Mouse (Mus musculus) heart, embryonic 16.5 days (tissue): ENCODE measurements around the gene Gstm5. TPM values are rescaled to one million over a fixed set of nuclear protein-coding genes. Genes with fewer than 3 reads are reported as not detected.

ENCODE experiments used
- ATAC-seq: fragments of 200-750 bp; cut with Nextera tagmentation; replicated peaks from 2 replicates; pipeline ENCODE4 v1.8.0; 2017; ENCODE audit warnings: moderate number of reproducible peaks; ENCODE audit not compliant: insufficient read depth, low FRiP score; ENCODE audit errors: extremely low read depth
- H3K27ac ChIP-seq: fragments of 300-500 bp; sonication (generic); 2 replicates; pipeline ENCODE4 v1.5.1; 2014; ENCODE audit warnings: mild to moderate bottlenecking, low read length, control low read depth, moderate library complexity
- H3K27me3 ChIP-seq: fragments of 300-500 bp; sonication (generic); 2 replicates; pipeline ENCODE4 v1.6.1; 2014; ENCODE audit warnings: low read length, mixed read lengths; ENCODE audit not compliant: control insufficient read depth, insufficient read depth
- H3K36me3 ChIP-seq: fragments of 300-500 bp; sonication (generic); 2 replicates; pipeline ENCODE4 v1.6.1; 2014; ENCODE audit not compliant: control insufficient read depth, insufficient read depth
- H3K4me1 ChIP-seq: fragments of 300-500 bp; sonication (generic); 2 replicates; pipeline ENCODE4 v1.6.1; 2014; ENCODE audit warnings: low read length, mixed read lengths; ENCODE audit not compliant: control insufficient read depth, insufficient read depth
- H3K4me2 ChIP-seq: fragments of 300-500 bp; sonication (generic); 2 replicates; pipeline ENCODE4 v1.6.1; 2014; ENCODE audit warnings: low read depth, mild to moderate bottlenecking, control low read depth, low read length
- H3K4me3 ChIP-seq: fragments of 300-500 bp; sonication (generic); 2 replicates; pipeline ENCODE4 v1.5.1; 2014; ENCODE audit warnings: mild to moderate bottlenecking, control low read depth, low read length
- H3K9ac ChIP-seq: fragments of 300-500 bp; sonication (generic); 2 replicates; pipeline ENCODE4 v1.6.1; 2014; ENCODE audit warnings: low read length, control low read depth
- H3K9me3 ChIP-seq: fragments of 300-500 bp; sonication (generic); replicated peaks from 2 replicates; pipeline ENCODE4 v1.6.1; 2016; ENCODE audit warnings: low read length; ENCODE audit not compliant: control insufficient read depth
- WGBS: fragments of 180-500 bp; shearing (Covaris S2); extraction: QIAGEN DNeasy Blood & Tissue Kit; methylation state at CpG from one replicate; pipeline ENCODE4 v1.1.7; 2014; 5-methylcytosine and 5-hydroxymethylcytosine counted together
- polyA plus RNA-seq: library from polyadenylated mRNA; unstranded; fragments of >200 nt; fragmentation: Nextera tagmentation; extraction: Ambion mirVana; gene quantifications from 2 replicates; pipeline ENCODE4 v1.2.1, GENCODE M21; 2015

The Gstm5 gene
- polyA plus RNA-seq, 1 experiment from 2014 or later = 118 TPM

DNA sequence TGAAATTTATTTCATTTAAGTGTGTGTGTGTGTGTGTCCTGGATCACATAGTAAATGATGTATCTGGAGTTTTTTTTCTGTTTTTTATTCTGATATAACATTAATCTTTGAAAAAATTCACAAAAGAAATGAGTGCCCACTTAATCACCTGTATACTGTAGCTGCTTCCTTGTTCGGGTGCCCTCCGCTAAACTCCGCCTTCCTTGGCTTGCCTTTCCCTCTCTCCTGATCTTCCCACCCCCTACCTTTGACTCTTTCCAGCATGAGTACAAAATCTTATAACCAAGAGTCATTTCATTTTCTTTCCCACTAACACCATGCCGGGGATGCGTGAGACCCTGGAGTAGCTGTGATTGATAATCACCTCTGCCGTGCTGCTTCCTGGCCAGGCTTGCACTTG lies 36.5 kb downstream of the Gstm5 start:
- ATAC-seq = no peak
- Histone ChIP-seq H3K27me3 (no peaks in the 10 kb centered on the region), H3K9ac (no peak overlapping the region), H3K4me2 (no peak overlapping the region), H3K9me3 (no peaks in the 10 kb centered on the region), H3K4me3 (no peak overlapping the region), H3K36me3 (no peaks in the 10 kb centered on the region), H3K4me1 (peaks cover 13% of the 10 kb centered on the region), H3K27ac (peak overlapping the region; percentile 65)
- WGBS = 59% methylated on average over 6 of the region's 6 CpGs

DNA sequence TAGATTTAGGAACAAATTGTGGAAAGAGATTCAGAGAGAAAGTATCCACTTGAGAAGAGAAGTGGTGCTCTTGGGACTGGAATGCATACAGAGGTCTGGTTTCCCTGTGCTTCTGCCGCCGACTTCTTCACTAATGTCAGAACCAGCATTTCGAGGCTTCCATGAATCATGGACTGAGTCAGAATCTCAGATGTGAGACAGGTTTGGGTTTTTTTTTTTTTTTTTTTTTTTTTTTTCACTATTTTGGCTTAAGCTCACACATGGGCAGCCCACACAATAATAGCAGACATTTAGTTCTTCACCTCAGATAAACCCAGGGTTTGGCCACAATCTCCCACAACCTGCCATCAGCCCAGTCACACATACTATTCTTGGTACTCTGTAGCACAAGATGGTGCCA lies 39.6 kb downstream of the Gstm5 start:
- Histone ChIP-seq H3K9me3 (no peaks in the 10 kb centered on the region), H3K4me1 (peaks cover 16% of the 10 kb centered on the region), H3K4me3 (no peak overlapping the region), H3K27ac (no peak overlapping the region), H3K27me3 (no peaks in the 10 kb centered on the region), H3K9ac (no peak overlapping the region), H3K4me2 (no peak overlapping the region), H3K36me3 (no peaks in the 10 kb centered on the region)
- WGBS = 48% methylated on average over 3 of the region's 3 CpGs
- no peak for ATAC-seq

DNA sequence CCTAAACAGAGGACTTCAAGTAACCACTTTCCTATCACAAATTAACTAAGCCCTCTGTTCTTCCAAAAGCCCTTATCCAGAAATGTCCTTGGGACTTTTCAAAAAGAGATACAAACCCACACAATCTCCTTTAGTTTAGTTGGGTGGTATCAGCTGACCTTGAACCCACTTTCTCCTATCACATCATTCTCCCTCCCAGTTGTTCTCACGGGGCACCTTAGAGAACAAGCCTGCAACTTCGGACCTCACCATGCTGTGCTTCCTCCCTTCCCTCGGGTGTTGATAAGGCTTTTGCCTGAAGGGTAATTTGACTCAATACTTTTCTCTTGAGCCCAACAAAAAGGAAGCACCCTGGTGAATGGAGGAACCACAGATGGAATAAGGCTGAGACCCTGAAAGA lies 40.3 kb downstream of the Gstm5 start:
- H3K9ac ChIP-seq = no peak overlapping the region
- 23% methylated on average over 3 of the region's 3 CpGs for WGBS
- H3K4me1 ChIP-seq = peaks cover 20% of the 10 kb centered on the region
- no peak overlapping the region for H3K4me2 ChIP-seq
- H3K27me3 ChIP-seq = no peaks in the 10 kb centered on the region
- ATAC-seq = no peak
- H3K36me3 ChIP-seq = no peaks in the 10 kb centered on the region
- H3K9me3 ChIP-seq = no peaks in the 10 kb centered on the region
- H3K27ac ChIP-seq = no peak overlapping the region
- H3K4me3 ChIP-seq = no peak overlapping the region

DNA sequence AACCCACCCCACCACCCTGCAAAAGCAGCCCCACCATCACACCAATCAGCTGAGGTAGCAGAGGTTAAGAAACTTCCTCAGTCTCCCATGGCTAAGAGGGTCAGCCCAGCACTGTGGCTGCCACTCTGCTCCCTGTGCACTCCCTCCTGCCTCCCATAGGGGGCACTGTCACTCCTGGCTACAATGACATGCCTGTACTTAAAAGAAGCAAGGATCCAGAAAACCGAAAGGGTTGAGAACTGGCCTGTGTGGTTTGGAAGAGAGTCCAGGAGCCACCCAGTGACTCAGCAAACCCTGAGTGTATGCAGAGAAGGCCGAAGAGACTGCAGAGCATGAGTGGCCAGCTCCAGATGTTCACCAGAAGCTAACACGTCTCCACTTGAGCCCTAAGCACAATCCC lies 43.8 kb downstream of the Gstm5 start:
- Histone ChIP-seq H3K27ac (no peak overlapping the region), H3K27me3 (0 out of 2 replicates have a peak, but pooled peaks cover 3% of the 10 kb centered on the region), H3K4me2 (no peak overlapping the region), H3K36me3 (no peaks in the 10 kb centered on the region), H3K9me3 (no peaks in the 10 kb centered on the region), H3K4me1 (peaks cover 17% of the 10 kb centered on the region), H3K4me3 (no peak overlapping the region), H3K9ac (no peak overlapping the region)
- WGBS = 53% methylated on average over 3 of the region's 3 CpGs
- ATAC-seq = peak; percentile 49; the same call in 1 of the 2 replicates

DNA sequence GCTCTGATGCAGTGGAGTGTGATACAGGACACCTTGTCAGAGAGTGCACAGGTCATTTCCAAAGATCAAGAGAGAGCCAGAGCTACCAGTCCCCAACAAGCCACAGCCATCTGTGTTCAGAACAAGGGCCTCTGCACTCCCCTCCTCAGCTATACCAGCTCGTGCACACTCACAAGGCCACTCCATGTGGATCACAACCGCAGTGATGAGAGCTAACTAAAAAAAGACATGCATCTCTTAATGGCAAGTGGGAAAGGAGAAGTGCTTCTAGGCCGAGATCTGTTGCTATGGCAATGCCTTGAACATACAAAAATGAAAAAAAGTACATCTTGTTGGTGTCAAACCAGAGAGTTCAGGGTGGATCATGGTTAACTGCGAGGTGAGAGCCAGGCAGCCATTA lies 44.2 kb downstream of the Gstm5 start:
- 0 out of 2 replicates have a peak, but pooled peaks cover 3% of the 10 kb centered on the region for H3K27me3 ChIP-seq
- no peaks in the 10 kb centered on the region for H3K36me3 ChIP-seq
- ATAC-seq = no peak
- WGBS = 61% methylated on average over 4 of the region's 4 CpGs
- H3K27ac ChIP-seq = no peak overlapping the region
- H3K4me1 ChIP-seq = peaks cover 17% of the 10 kb centered on the region
- H3K9ac ChIP-seq = no peak overlapping the region
- H3K4me3 ChIP-seq = no peak overlapping the region
- H3K4me2 ChIP-seq = no peak overlapping the region
- no peaks in the 10 kb centered on the region for H3K9me3 ChIP-seq

- WGBS = 43% methylated on average over 7 of the region's 7 CpGs
- 0 out of 2 replicates have a peak, but pooled peaks cover 3% of the 10 kb centered on the region for H3K27me3 ChIP-seq
- H3K9ac ChIP-seq = no peak overlapping the region
- H3K4me3 ChIP-seq = no peak overlapping the region
- no peak overlapping the region for H3K27ac ChIP-seq
- no peak for ATAC-seq
- H3K4me2 ChIP-seq = no peak overlapping the region
- peaks cover 14% of the 10 kb centered on the region for H3K4me1 ChIP-seq
- no peaks in the 10 kb centered on the region for H3K9me3 ChIP-seq
- no peaks in the 10 kb centered on the region for H3K36me3 ChIP-seq
These were observed 44.9 kb downstream of the Gstm5 start for GRCm38 (mm10) chr3:107940524-107940923.

- Histone ChIP-seq H3K27me3 (0 out of 2 replicates have a peak, but pooled peaks cover 3% of the 10 kb centered on the region), H3K9me3 (no peaks in the 10 kb centered on the region), H3K4me1 (peaks cover 10% of the 10 kb centered on the region), H3K4me2 (no peak overlapping the region), H3K9ac (no peak overlapping the region), H3K4me3 (no peak overlapping the region), H3K36me3 (no peaks in the 10 kb centered on the region), H3K27ac (no peak overlapping the region)
- WGBS = 58% methylated on average over 4 of the region's 4 CpGs
- no peak for ATAC-seq
These were observed 45.6 kb downstream of the Gstm5 start for GRCm38 (mm10) chr3:107941261-107941660.

- Histone ChIP-seq H3K9ac (peak within 1 kb of the TSS; percentile 57; the same call in 1 of the 2 replicates), H3K4me1 (peaks cover 10% of the 10 kb centered on the region), H3K27ac (no peak within 1 kb of the TSS), H3K9me3 (no peaks in the 10 kb centered on the region), H3K27me3 (0 out of 2 replicates have a peak, but pooled peaks cover 3% of the 10 kb centered on the region), H3K36me3 (no peaks in the 10 kb centered on the region), H3K4me2 (peak within 1 kb of the TSS; percentile 65), H3K4me3 (peak within 1 kb of the TSS; percentile 38)
- 14% methylated on average over 19 of the region's 20 CpGs for WGBS
- ATAC-seq = peak; percentile 46; the same call in 1 of the 2 replicates
These were observed 47.8 kb downstream of the Gstm5 start, which contains the start of gene Gstm6 for GRCm38 (mm10) chr3:107943239-107943990. Gene Gstm6, minus strand, starts transcription at chr3:107943749.

GRCm38 (mm10) chr3:107945729-107946128 lies 50.1 kb downstream of the Gstm5 start:
- WGBS = 51% methylated on average over 4 of the region's 4 CpGs
- H3K4me2 ChIP-seq = no peak overlapping the region
- peaks cover 4% of the 10 kb centered on the region; the same call in 1 of the 2 replicates for H3K4me1 ChIP-seq
- H3K4me3 ChIP-seq = no peak overlapping the region
- no peak overlapping the region for H3K9ac ChIP-seq
- 0 out of 2 replicates have a peak, but pooled peaks cover 5% of the 10 kb centered on the region for H3K27me3 ChIP-seq
- no peak for ATAC-seq
- no peaks in the 10 kb centered on the region for H3K9me3 ChIP-seq
- no peak overlapping the region for H3K27ac ChIP-seq
- H3K36me3 ChIP-seq = no peaks in the 10 kb centered on the region
